Mouse (Mus musculus): Measurements from ENCODE around the gene Rpain. TPM values are rescaled to one million over a fixed set of nuclear protein-coding genes. Genes with fewer than 3 reads are reported as not detected.

Gene Rpain
- polyA plus RNA-seq, 1 experiment from 2014 or later, result 69.4 TPM

DNA sequence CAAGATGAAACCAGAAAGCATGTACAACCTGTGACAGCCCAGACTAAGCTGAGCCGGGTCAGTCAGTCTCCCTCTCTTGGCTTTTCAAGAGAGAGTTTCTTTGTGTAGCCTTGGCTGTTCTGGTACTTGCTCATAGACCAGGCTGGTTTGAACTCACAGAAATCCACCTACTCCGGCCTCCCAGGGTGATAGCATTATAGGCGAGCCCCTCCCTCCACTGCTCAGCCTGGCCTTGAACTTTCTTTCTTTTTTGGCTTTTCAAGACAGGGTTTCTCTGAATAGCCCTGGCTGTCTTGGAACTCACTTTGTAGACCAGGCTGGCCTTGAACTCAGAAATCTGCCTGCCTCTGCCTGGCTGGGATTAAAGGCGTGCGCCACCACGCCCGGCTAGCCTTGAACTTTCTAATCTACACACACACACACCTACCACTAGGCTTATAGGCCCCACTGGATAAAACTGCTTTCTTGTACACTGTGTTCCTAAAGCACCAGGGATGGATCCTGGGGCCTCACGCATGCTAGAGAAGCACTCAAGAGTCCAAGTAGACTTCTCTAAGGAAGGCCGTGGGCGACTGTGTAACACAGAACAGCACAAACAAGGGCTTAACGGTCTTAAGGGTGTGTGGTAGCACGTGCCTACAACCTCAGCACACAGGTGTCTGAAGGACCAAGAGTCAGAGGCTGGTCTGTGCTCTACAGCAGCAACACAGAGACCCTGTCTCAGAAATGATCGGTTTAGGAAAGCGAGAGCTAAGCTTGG is 10.9 kb downstream of the Rpain start:
- Histone ChIP-seq H3K9me3 (ENCODE audit: control insufficient read depth, low read length) (no peaks in the 10 kb centered on the region), H3K4me1 (ENCODE audit: control insufficient read depth, insufficient read depth, low read length) (peaks cover 5% of the 10 kb centered on the region; the same call in 1 of the 2 replicates), H3K27me3 (ENCODE audit: control insufficient read depth, insufficient read depth, low read length) (no peaks in the 10 kb centered on the region), H3K4me2 (replicated peaks; ENCODE audit: low read depth, low read length) (peak overlapping the region; percentile 81), H3K27ac (ENCODE audit: low read depth, low read length) (no peak overlapping the region), H3K9ac (ENCODE audit: low read depth, low read length) (0 out of 2 replicates have a peak overlapping the region, but pooled peaks have one; percentile 23), H3K4me3 (ENCODE audit: low read length) (peak overlapping the region; percentile 92; the same call in 1 of the 2 replicates), H3K36me3 (ENCODE audit: control insufficient read depth, insufficient read depth, low read length) (peaks cover 67% of the 10 kb centered on the region)
- no peak for ATAC-seq (ENCODE audit: low FRiP score, low TSS enrichment)
- 94% methylated on average over 14 of the region's 14 CpGs for whole genome bisulfite sequencing

DNA sequence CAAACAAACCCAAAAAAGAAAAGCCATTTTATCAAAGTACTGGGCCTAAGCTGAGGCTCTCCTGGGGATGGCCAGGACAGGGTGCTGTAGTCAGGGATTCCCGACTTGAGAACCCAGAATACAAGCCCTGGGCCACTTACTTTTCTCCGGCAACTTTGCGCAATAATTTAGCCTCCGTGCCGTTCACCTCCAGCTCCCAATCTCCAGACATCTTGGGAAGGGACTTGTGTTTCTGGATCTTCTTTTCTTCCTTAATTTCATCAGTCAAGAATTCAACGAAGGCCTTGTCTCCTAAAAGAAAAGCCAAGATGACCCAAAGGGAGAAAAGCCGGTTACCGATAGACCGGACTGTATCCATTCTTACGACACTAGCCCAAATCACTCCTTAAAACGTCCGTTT is 12.0 kb downstream of the Rpain start:
- Histone ChIP-seq H3K36me3 (ENCODE audit: control insufficient read depth, insufficient read depth, low read length) (peaks cover 68% of the 10 kb centered on the region), H3K4me2 (replicated peaks; ENCODE audit: low read depth, low read length) (peak overlapping the region; percentile 81)

DNA sequence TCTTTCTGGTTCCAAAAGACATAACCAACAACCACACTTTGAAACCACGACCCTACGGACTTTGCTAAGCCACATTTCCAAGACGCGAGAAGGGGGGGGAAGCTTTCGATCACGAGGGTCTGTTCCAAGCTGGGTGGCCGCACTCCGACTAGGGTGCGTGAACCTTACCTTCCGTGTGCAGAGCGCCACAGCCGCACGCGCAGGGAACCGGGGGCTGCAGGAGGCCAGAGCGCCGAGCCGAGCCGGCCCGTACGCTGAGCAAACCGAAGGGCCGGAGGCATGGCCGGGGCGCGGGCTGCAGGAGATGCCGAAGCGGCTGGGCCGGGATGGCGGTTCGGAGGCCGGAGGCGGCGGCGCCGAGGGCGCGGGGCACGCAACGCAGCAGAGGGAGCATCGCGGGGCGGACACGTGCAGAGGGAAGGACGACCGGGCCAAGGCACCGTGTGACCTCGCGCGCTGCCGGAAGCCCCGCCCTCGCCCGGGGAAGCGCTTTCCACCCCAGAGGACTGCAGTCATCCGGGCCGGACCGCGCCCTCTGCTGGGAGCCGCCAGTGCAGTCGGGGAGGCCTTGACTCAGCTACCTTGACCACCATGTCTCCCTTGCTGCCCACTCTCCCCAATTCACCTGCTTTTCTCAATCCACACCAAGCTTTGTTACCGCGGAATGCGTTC is 12.7 kb downstream of the Rpain start, which contains the start of gene C1qbp:
Gene C1qbp (minus strand): TSS at position 470 of the 672 bp plus-strand sequence.
- Histone ChIP-seq H3K4me2 (replicated peaks; ENCODE audit: low read depth, low read length) (peak within 1 kb of the TSS; percentile 81), H3K27ac (ENCODE audit: low read depth, low read length) (peak within 1 kb of the TSS; percentile 20; the same call in 1 of the 2 replicates), H3K9me3 (ENCODE audit: control insufficient read depth, low read length) (no peaks in the 10 kb centered on the region), H3K9ac (ENCODE audit: low read depth, low read length) (peak within 1 kb of the TSS; percentile 90), H3K36me3 (ENCODE audit: control insufficient read depth, insufficient read depth, low read length) (peaks cover 68% of the 10 kb centered on the region), H3K4me3 (ENCODE audit: low read length) (peak within 1 kb of the TSS; percentile 92), H3K27me3 (ENCODE audit: control insufficient read depth, insufficient read depth, low read length) (no peaks in the 10 kb centered on the region), H3K4me1 (ENCODE audit: control insufficient read depth, insufficient read depth, low read length) (peaks cover 5% of the 10 kb centered on the region; the same call in 1 of the 2 replicates)
- WGBS, result under 1% methylated on average over 63 of the region's 64 CpGs
- ATAC-seq (ENCODE audit: low FRiP score, low TSS enrichment), result peak; percentile 96

More for the DNA sequence above, 12.0 kb downstream of the Rpain start:
- Histone ChIP-seq H3K9ac (ENCODE audit: low read depth, low read length) (peak overlapping the region; percentile 90), H3K9me3 (ENCODE audit: control insufficient read depth, low read length) (no peaks in the 10 kb centered on the region), H3K4me3 (ENCODE audit: low read length) (peak overlapping the region; percentile 92), H3K27me3 (ENCODE audit: control insufficient read depth, insufficient read depth, low read length) (no peaks in the 10 kb centered on the region), H3K27ac (ENCODE audit: low read depth, low read length) (no peak overlapping the region), H3K4me1 (ENCODE audit: control insufficient read depth, insufficient read depth, low read length) (peaks cover 5% of the 10 kb centered on the region; the same call in 1 of the 2 replicates)
- ATAC-seq (ENCODE audit: low FRiP score, low TSS enrichment), result no peak
- 6% methylated on average over 12 of the region's 12 CpGs for WGBS

DNA sequence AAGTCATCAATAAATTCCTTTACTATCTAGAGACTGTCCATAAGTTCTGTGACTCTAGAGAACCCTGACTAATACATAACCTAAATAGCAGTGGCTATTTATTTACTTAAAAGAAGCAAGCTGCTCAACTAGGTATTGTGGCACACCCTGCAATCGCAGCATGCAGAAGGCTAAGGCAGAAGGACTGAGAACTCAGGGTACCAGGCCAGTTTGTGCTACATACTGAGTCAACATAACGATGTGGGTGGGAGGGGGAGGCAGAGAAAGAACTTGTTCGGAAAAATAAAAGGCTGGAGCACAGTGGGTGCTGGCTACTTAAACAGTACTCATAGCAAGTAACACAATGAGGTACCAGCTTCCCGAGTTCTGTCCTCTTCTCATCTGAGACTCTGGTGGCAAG is 31.2 kb downstream of the Rpain start:
- Histone ChIP-seq H3K27ac (ENCODE audit: low read depth, low read length) (no peak overlapping the region), H3K9me3 (ENCODE audit: control insufficient read depth, low read length) (no peaks in the 10 kb centered on the region), H3K4me1 (ENCODE audit: control insufficient read depth, insufficient read depth, low read length) (peaks cover 8% of the 10 kb centered on the region), H3K4me3 (ENCODE audit: low read length) (no peak overlapping the region), H3K9ac (ENCODE audit: low read depth, low read length) (no peak overlapping the region), H3K36me3 (ENCODE audit: control insufficient read depth, insufficient read depth, low read length) (peaks cover 40% of the 10 kb centered on the region), H3K4me2 (replicated peaks; ENCODE audit: low read depth, low read length) (no peak overlapping the region), H3K27me3 (ENCODE audit: control insufficient read depth, insufficient read depth, low read length) (no peaks in the 10 kb centered on the region)
- no peak for ATAC-seq (ENCODE audit: low FRiP score, low TSS enrichment)
- 92% methylated on average over 4 of the region's 4 CpGs for WGBS

DNA sequence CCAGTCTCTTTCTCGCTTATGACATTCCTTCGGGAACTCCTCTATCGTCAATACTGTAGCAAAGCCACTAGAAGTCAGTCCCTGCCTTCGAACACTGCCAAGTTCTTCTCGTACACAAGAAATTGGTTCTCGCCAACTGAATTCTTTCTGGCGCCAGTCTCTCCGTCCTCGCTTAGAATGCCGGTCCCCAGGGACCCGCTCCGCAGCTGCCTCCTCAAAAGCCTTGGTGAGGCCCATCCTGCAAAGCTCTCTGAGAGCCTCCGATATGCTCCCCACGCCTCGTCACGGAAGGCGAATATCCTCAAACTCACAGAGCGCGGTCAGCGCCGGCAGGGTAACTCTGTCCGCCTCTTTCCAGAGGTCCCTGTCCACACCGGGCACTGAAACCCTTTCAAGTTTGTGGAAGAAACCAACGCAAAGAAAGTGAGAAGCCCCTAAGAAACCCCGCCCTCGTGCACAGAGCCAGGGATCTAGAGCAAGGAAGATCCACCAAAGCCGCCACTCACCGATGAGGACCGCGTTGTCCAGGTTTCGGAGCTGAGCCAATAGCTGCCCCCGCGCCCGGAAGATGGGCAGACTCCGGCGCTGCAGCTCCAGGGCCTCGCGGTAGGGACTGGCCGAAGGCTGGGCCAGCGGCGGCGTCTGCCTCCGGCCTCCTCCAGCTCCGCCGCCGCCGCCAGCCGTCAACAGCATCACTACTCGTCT is 33.8 kb downstream of the Rpain start:
- ATAC-seq (ENCODE audit: low FRiP score, low TSS enrichment), result peak; percentile 91
- Histone ChIP-seq H3K9ac (ENCODE audit: low read depth, low read length) (peak overlapping the region; percentile 79), H3K27ac (ENCODE audit: low read depth, low read length) (peak overlapping the region; percentile 85), H3K4me2 (replicated peaks; ENCODE audit: low read depth, low read length) (peak overlapping the region; percentile 66), H3K9me3 (ENCODE audit: control insufficient read depth, low read length) (no peaks in the 10 kb centered on the region), H3K4me1 (ENCODE audit: control insufficient read depth, insufficient read depth, low read length) (peaks cover 8% of the 10 kb centered on the region), H3K36me3 (ENCODE audit: control insufficient read depth, insufficient read depth, low read length) (peaks cover 23% of the 10 kb centered on the region), H3K4me3 (ENCODE audit: low read length) (peak overlapping the region; percentile 88), H3K27me3 (ENCODE audit: control insufficient read depth, insufficient read depth, low read length) (no peaks in the 10 kb centered on the region)
- WGBS, result under 1% methylated on average over 49 of the region's 49 CpGs

DNA sequence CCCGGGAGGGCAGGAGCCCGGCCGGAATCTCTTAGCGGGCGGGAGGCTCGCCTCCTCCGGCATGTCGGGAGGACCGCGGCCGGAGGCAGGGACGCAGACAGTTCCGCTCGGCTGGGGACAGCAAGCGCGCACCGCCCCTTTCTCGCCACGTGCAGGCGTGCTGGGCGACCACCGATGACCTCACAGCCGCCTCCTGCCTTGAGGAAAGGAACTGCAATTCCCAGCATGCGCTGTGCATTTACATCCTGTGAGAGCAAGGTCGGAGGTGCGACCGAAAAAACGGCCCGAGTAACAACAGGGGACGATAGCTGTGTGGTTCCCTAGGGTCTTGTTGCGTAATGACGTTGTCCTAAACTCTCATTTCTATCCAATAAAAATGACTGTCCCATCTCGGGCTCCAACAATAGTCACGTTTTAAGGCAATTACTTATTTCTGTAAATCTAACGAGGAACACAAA is 34.3 kb downstream of the Rpain start, which contains the start of gene Dhx33:
Gene Dhx33 (minus strand): TSS at position 122 of the 458 bp plus-strand sequence.
- Histone ChIP-seq H3K27me3 (ENCODE audit: control insufficient read depth, insufficient read depth, low read length) (no peaks in the 10 kb centered on the region), H3K9me3 (ENCODE audit: control insufficient read depth, low read length) (no peaks in the 10 kb centered on the region), H3K4me1 (ENCODE audit: control insufficient read depth, insufficient read depth, low read length) (peaks cover 8% of the 10 kb centered on the region), H3K9ac (ENCODE audit: low read depth, low read length) (peak within 1 kb of the TSS; percentile 79), H3K27ac (ENCODE audit: low read depth, low read length) (peak within 1 kb of the TSS; percentile 85), H3K4me2 (replicated peaks; ENCODE audit: low read depth, low read length) (peak within 1 kb of the TSS; percentile 66), H3K4me3 (ENCODE audit: low read length) (peak within 1 kb of the TSS; percentile 88), H3K36me3 (ENCODE audit: control insufficient read depth, insufficient read depth, low read length) (peaks cover 23% of the 10 kb centered on the region)
- ATAC-seq (ENCODE audit: low FRiP score, low TSS enrichment), result peak; percentile 99
- under 1% methylated on average over 35 of the region's 35 CpGs for WGBS

DNA sequence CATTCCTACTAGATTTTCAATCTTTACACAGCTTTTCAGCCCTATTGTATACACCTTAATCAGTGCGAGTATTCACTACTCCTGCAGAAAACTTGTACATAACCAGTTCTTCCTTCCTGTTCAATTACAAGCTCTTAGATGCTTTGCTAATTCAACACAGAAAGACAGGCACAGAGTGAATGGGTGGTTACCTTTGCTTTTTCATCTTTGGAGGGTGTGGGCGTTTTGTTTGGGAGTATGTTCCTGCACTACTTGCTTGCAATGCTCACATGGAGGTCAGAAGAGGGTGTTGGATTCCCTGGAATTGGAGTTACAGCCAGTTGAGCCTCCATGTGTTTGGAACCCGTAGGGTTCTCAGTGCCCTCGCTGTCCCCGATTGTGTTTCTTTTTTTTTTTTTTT is 35.0 kb downstream of the Rpain start:
- H3K27ac ChIP-seq (ENCODE audit: low read depth, low read length), result no peak overlapping the region; the same call in 1 of the 2 replicates
- ATAC-seq (ENCODE audit: low FRiP score, low TSS enrichment), result no peak
- peak overlapping the region; percentile 44; the same call in 1 of the 2 replicates for H3K9ac ChIP-seq (ENCODE audit: low read depth, low read length)
- H3K36me3 ChIP-seq (ENCODE audit: control insufficient read depth, insufficient read depth, low read length), result peaks cover 22% of the 10 kb centered on the region
- H3K4me1 ChIP-seq (ENCODE audit: control insufficient read depth, insufficient read depth, low read length), result peaks cover 8% of the 10 kb centered on the region
- H3K4me2 ChIP-seq (replicated peaks; ENCODE audit: low read depth, low read length), result peak overlapping the region; percentile 47
- 65% methylated on average over 5 of the region's 5 CpGs for WGBS
- no peaks in the 10 kb centered on the region for H3K27me3 ChIP-seq (ENCODE audit: control insufficient read depth, insufficient read depth, low read length)
- no peaks in the 10 kb centered on the region for H3K9me3 ChIP-seq (ENCODE audit: control insufficient read depth, low read length)
- H3K4me3 ChIP-seq (ENCODE audit: low read length), result peak overlapping the region; percentile 88; the same call in 1 of the 2 replicates

DNA sequence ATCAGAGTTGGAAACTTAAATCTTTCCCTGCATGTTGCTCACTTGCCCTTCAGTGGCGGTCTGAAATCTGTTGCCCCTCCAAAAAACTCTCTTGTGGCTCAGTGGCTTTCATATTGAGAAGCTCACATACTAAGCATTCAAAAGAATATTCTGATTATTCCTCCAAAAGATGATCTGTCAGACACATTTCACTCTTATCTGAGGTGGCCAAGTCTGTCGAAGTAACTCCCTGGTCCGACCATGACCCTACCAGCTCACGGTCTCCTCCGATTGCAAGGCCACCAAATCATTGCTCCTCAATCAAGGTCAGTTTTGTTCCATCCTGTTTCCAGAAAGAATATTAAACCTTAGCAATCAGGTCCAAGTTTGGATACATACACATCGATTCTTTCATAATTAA is 37.0 kb downstream of the Rpain start:
- no peak for ATAC-seq (ENCODE audit: low FRiP score, low TSS enrichment)
- H3K4me3 ChIP-seq (ENCODE audit: low read length), result no peak overlapping the region
- 97% methylated on average over 6 of the region's 6 CpGs for WGBS

More for the DNA sequence above, 37.0 kb downstream of the Rpain start:
- Histone ChIP-seq H3K9me3 (ENCODE audit: control insufficient read depth, low read length) (no peaks in the 10 kb centered on the region), H3K4me1 (ENCODE audit: control insufficient read depth, insufficient read depth, low read length) (peaks cover 8% of the 10 kb centered on the region), H3K27ac (ENCODE audit: low read depth, low read length) (no peak overlapping the region), H3K4me2 (replicated peaks; ENCODE audit: low read depth, low read length) (no peak overlapping the region), H3K27me3 (ENCODE audit: control insufficient read depth, insufficient read depth, low read length) (no peaks in the 10 kb centered on the region), H3K36me3 (ENCODE audit: control insufficient read depth, insufficient read depth, low read length) (peaks cover 31% of the 10 kb centered on the region), H3K9ac (ENCODE audit: low read depth, low read length) (no peak overlapping the region)
